Mouse (Mus musculus) stomach, postnatal 0 days (tissue): ENCODE measurements around the gene Arid1a. TPM values are rescaled to one million over a fixed set of nuclear protein-coding genes. Genes with fewer than 3 reads are reported as not detected.

ENCODE experiments used
- ATAC-seq: fragments of 200-750 bp; cut with Nextera tagmentation; 2 replicates; pipeline ENCODE4 v1.8.0; 2017; ENCODE audit not compliant: low FRiP score, low TSS enrichment
- DNase-seq: peaks from one replicate; pipeline ENCODE4 v3.0.0-alpha.2; 2016; ENCODE audit warnings: low spot score
- H3K27ac ChIP-seq: fragments of 300-500 bp; sonication (generic); replicated peaks from 2 replicates; pipeline ENCODE4 v1.5.1; 2014; ENCODE audit warnings: mild to moderate bottlenecking, control low read depth
- H3K27me3 ChIP-seq: fragments of 300-500 bp; sonication (generic); 2 replicates; pipeline ENCODE4 v1.6.1; 2014; ENCODE audit warnings: low read length; ENCODE audit not compliant: control insufficient read depth, insufficient read depth
- H3K36me3 ChIP-seq: fragments of 300-500 bp; sonication (generic); 2 replicates; pipeline ENCODE4 v1.6.1; 2014; ENCODE audit warnings: low read length, mixed read lengths; ENCODE audit not compliant: control insufficient read depth, insufficient read depth
- H3K4me1 ChIP-seq: fragments of 300-500 bp; sonication (generic); replicated peaks from 2 replicates; pipeline ENCODE4 v1.6.1; 2014; ENCODE audit warnings: antibody characterized with exemption; ENCODE audit not compliant: control insufficient read depth, insufficient read depth
- H3K4me2 ChIP-seq: fragments of 300-500 bp; sonication (generic); replicated peaks from 2 replicates; pipeline ENCODE4 v1.6.1; 2014; ENCODE audit warnings: low read depth, mild to moderate bottlenecking, control low read depth, moderate library complexity
- H3K4me3 ChIP-seq: fragments of 300-500 bp; sonication (generic); 2 replicates; pipeline ENCODE4 v1.5.1; 2014; ENCODE audit warnings: low read depth, low read length, control low read depth
- H3K9ac ChIP-seq: fragments of 300-500 bp; sonication (generic); 2 replicates; pipeline ENCODE4 v1.6.1; 2014; ENCODE audit warnings: mild to moderate bottlenecking, low read length, control low read depth, mixed read lengths
- H3K9me3 ChIP-seq: fragments of 300-500 bp; sonication (generic); 2 replicates; pipeline ENCODE4 v1.6.1; 2016; ENCODE audit warnings: low read length; ENCODE audit not compliant: control insufficient read depth
- CTCF ChIP-seq: IDR thresholded peaks from 2 replicates; pipeline ENCODE4 v1.5.1; 2016; ENCODE audit warnings: antibody characterized with exemption, low read depth, mild to moderate bottlenecking, moderate library complexity
- EP300 ChIP-seq: optimal IDR thresholded peaks from 2 replicates; pipeline ENCODE3; 2016; ENCODE audit warnings: antibody characterized with exemption
- WGBS: fragments of 180-500 bp; shearing (Covaris S2); extraction: QIAGEN DNeasy Blood & Tissue Kit; methylation state at CpG from one replicate; pipeline ENCODE4 v1.1.7; 2014; 5-methylcytosine and 5-hydroxymethylcytosine counted together
- polyA plus RNA-seq: library from polyadenylated mRNA; unstranded; fragments of >200 nt; fragmentation: Nextera tagmentation; extraction: Ambion mirVana; gene quantifications from 2 replicates; pipeline ENCODE4 v1.2.1, GENCODE M21; 2015

Arid1a gene
- polyA plus RNA-seq, 1 experiment from 2014 or later, result 8.7 TPM

GRCm38 (mm10) chr4:133769157-133769556, 12.6 kb upstream of the Arid1a start:
- Histone ChIP-seq H3K4me1 (no peaks in the 10 kb centered on the region), H3K9ac (no peak overlapping the region), H3K27me3 (no peaks in the 10 kb centered on the region), H3K4me2 (no peak overlapping the region), H3K27ac (no peak overlapping the region), H3K4me3 (no peak overlapping the region), H3K9me3 (no peaks in the 10 kb centered on the region), H3K36me3 (no peaks in the 10 kb centered on the region)
- ATAC-seq (no peak), DNase-seq (no peak)
- WGBS, result 72% methylated on average over 3 of the region's 3 CpGs
- TF ChIP-seq EP300, result no peak
- TF ChIP-seq CTCF, result no peak

DNA sequence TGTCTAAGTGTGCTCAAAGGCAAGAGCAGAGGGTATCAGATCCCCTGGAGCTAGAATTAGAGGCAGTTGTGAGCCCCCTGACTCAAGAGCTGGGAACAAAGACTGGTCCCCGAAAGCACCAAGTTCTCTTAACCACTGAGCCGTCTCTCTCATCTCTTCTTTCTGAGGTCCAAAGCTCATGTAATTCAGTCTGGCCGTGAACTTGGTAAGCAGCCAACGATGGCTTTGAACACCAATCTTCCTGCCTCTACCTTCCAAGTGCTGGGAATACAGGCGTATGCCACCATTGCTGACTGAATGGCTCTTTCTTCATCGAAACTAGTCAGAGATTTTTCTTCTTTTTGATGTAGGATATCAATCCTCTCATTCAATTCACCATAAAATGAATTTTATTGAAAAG, 6.5 kb upstream of the Arid1a start:
- no peak for TF ChIP-seq EP300
- TF ChIP-seq CTCF, result no peak
- DNase-seq (no peak), ATAC-seq (no peak)
- Histone ChIP-seq H3K4me3 (no peak overlapping the region), H3K36me3 (no peaks in the 10 kb centered on the region), H3K27me3 (no peaks in the 10 kb centered on the region), H3K9ac (no peak overlapping the region), H3K4me1 (no peaks in the 10 kb centered on the region), H3K4me2 (no peak overlapping the region), H3K27ac (no peak overlapping the region), H3K9me3 (no peaks in the 10 kb centered on the region)
- 62% methylated on average over 6 of the region's 6 CpGs for WGBS

DNA sequence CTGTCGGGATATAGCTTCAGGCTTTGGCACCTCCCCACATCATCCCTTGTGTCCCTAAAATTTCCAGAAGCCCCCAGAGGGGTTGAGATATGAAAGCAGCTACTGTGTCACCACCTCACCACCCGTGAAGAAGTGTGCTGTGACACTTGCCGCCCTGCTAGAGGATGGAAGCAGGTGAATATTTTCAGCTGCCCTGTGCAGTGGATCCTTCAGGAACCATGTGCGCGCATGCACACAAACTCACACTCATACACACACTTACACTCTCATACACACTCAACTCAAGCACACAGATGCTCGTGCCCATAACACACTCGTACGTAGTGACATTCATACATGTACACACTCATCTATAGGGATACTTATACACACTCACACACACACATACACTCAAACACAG, 3.1 kb upstream of the Arid1a start:
- 81% methylated on average over 8 of the region's 8 CpGs for WGBS
- H3K36me3 ChIP-seq, result no peaks in the 10 kb centered on the region
- H3K27me3 ChIP-seq, result no peaks in the 10 kb centered on the region
- H3K4me3 ChIP-seq, result no peak overlapping the region
- no peak for DNase-seq
- no peaks in the 10 kb centered on the region for H3K9me3 ChIP-seq
- no peak overlapping the region for H3K9ac ChIP-seq
- TF ChIP-seq CTCF (no peak), EP300 (no peak)
- H3K4me2 ChIP-seq, result no peak overlapping the region
- no peak overlapping the region for H3K27ac ChIP-seq
- no peak for ATAC-seq
- H3K4me1 ChIP-seq, result peaks cover 9% of the 10 kb centered on the region

GRCm38 (mm10) chr4:133757269-133757835, 783 bp upstream of the Arid1a start:
- Histone ChIP-seq H3K27me3 (no peaks in the 10 kb centered on the region), H3K4me1 (peaks cover 10% of the 10 kb centered on the region), H3K9ac (peak overlapping the region; percentile 79), H3K9me3 (no peaks in the 10 kb centered on the region), H3K27ac (peak overlapping the region; percentile 100), H3K36me3 (no peaks in the 10 kb centered on the region), H3K4me2 (peak overlapping the region; percentile 97), H3K4me3 (peak overlapping the region; percentile 55)
- TF ChIP-seq CTCF (peak; percentile 23), EP300 (peak; percentile 54)
- WGBS, result under 1% methylated on average over 38 of the region's 38 CpGs
- ATAC-seq (peak; percentile 38), DNase-seq (peak; percentile 88)

DNA sequence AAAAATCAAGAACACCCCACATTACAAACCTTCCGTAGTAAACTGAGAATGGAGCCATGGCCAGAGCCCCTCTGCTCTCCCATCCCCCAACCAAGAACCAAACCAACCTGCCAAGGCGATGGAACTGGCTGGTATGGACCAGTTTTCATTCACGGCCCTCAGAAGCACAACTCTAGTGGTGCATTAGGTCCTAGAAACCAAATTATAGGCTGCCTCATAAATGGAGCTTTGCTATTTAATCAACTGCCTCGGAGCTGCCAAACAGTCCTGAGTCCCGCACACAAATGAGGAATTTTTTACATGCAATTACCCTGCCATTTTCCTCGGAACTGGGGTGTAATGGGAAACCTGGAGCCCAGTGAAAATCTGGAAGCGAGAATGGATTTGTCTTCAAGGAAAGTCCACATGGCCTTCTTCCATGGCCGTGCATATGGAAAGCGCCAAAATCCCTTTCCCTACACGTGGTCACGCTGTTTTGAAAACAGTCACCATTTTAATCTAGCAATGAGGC, 653 bp downstream of the Arid1a start:
- Histone ChIP-seq H3K4me2 (peak overlapping the region; percentile 97), H3K4me1 (peaks cover 10% of the 10 kb centered on the region), H3K9ac (peak overlapping the region; percentile 79; the same call in 1 of the 2 replicates), H3K4me3 (peak overlapping the region; percentile 55), H3K27ac (peak overlapping the region; percentile 100), H3K36me3 (no peaks in the 10 kb centered on the region), H3K9me3 (no peaks in the 10 kb centered on the region), H3K27me3 (no peaks in the 10 kb centered on the region)
- no peak for TF ChIP-seq CTCF
- TF ChIP-seq EP300, result no peak
- peak; percentile 17 for DNase-seq
- 8% methylated on average over 11 of the region's 11 CpGs for WGBS
- ATAC-seq, result no peak
